Mouse (Mus musculus): ENCODE results near the gene Cpn1.

DNA sequence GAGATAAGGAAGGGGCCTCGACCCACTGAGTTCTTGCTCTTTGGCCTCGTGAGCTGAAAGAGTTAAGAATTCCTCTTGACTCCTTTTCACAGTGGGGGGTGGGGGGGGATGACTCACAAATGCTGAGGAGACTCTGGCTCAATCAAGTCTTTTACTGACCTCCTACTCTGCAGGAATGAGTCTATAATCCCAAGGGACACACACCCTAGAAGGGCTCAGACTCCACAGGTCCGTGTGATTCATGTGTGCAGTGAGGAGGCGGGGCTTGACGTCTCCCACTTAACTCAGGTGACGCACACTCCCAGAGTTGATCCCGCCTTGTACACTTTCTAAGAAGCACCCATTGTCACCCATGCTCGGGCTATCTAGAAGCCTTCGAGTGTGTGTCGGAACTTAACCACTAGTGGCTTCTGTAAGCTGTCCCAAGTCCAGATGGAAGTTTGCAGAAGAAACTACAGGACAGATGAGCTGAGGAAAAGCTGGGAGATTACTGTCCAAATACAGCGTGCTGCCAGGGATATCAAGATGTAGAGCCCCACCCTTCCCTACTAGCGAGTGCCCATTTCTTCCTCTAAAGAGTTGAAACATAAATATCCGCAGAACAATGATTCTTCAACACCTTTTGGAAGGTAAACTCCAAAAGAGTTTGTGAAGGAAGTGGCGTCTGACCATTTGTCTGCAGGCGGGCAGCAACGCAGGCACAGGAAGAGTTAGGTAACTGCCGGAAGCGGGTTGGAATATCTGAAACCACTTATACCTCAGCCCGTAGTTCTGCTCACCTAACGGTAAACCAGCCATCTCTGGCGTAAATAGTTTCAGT lies 69.6 kb downstream of the Cpn1 start:
- no peak for TF ChIP-seq CTCF (IDR thresholded peaks at IDR 0.05)
- TF ChIP-seq EP300 (IDR thresholded peaks at IDR 0.05), result no peak; the same call in 1 of the 2 replicates

Data from lung, postnatal 0 days (tissue).